Mouse (Mus musculus) myocyte (in vitro differentiated cells): ENCODE data around the gene Vti1a.

ENCODE experiments used
- E2F4 ChIP-seq: IDR thresholded peaks from one replicate; pipeline ENCODE4 v1.6.1; 2011; ENCODE audit warnings: mild to moderate bottlenecking, control low read depth, moderate library complexity; ENCODE audit not compliant: insufficient read depth
- MYOG ChIP-seq, 3 experiments: IDR thresholded peaks; one replicate each; pipeline ENCODE4 v1.6.1; 2011; ENCODE audit warnings: control low read depth in 2 of 3, low read depth in 2 of 3, mild to moderate bottlenecking in 2 of 3; ENCODE audit not compliant: insufficient read length in 2 of 3, control insufficient read depth in 1 of 3, insufficient read depth in 1 of 3
- POLR2A ChIP-seq: IDR thresholded peaks from one replicate; pipeline ENCODE4 v1.6.1; 2011; ENCODE audit warnings: low read depth, mild to moderate bottlenecking, control low read depth, moderate library complexity; ENCODE audit not compliant: insufficient read length

DNA sequence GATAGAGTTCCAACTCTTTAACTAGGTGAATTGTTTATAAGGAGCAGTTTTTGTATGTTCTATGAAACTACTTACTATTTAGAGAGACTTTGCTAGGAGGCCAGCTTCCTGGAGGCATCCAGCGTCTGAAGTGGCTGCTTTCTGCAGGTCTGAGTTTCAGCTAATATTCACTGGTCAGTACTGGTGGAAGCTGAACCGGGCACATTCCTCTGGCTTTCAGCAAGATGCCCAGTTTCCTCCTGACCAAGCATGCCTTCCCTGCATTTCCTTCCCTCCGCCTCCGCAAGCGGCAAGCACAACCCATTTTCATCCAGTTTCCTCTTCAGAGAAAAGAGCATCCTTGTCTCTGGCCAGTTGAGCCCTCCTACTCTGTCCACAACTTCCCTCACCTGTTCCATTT, 47.0 kb upstream of the Vti1a start:
- TF ChIP-seq POLR2A (no peak), MYOG (IDR thresholded peaks at IDR 0.05; ENCODE audit: control insufficient read depth in 1 of 3, insufficient read depth in 1 of 3, insufficient read length in 2 of 3, low read depth in 2 of 3) (no peak), E2F4 (no peak)
